Mouse (Mus musculus) lung, postnatal 10 days (tissue): ENCODE results near the gene Endou.

Experiments used
- DNase-seq: peaks from one replicate; pipeline ENCODE4 v3.0.0; 2021

Gene Endou

DNA sequence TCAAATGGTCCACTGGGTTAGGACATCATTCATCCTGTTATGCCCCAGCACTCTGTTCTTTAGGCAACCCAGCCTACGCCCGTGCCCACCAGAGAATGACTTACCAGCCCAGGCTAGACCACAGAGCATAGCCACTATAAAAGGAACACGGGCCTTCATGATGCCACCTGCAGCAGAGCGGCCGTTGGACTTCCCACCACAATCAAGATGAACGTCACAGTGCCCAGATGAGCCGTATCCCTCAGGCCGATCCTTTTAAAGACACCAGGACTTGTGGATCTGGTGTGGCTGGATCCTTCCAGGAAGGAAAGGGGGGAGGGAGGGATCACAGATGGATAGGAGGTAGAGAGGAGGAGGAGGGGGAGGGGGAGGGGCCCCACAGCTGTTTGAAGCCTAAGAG is at the start of gene Endou:
Endou (minus strand) TSS at position 229 of the 400 bp plus-strand sequence.
- no peak for DNase-seq

DNA sequence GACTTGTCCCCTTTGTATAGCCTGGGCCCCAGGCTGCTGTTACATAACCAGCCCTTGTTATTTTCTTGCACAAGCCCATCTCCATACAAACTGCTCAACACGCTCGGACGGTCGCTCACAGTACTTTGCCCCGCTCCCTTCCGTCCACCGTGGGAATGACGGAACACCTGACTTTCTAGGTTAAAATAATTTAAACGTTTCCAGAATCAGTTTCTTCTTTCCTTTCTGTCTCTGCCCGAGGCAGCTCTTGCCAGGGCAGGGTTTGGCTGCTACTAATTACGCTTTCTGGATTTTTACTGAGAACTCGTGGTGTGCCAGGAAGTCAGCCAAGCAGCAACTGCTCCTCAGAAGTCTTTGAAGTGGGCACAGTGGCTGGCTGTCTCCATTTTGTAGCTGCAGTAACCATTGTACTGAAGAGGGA is 49.5 kb upstream of the Endou start:
- DNase-seq, result peak; percentile 35

DNA sequence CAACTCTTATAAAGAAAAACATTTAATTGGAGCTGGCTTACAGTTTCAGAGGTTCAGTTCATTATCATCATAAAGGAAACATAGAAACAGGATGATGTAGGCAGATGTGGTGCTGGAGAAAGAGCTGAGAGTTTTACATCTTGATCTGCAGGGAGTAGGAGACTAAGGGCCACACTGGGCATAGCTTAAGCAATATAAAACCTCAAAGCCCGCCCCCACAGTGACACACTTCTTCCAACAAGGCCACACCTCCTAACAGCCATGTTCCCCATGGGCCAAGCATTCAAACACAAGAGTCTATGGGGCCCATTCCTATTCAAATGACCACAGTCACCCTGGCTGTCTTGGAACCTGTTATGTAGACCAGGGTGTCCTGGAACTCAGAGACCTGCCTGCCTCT is 48.4 kb upstream of the Endou start:
- DNase-seq, result no peak

DNA sequence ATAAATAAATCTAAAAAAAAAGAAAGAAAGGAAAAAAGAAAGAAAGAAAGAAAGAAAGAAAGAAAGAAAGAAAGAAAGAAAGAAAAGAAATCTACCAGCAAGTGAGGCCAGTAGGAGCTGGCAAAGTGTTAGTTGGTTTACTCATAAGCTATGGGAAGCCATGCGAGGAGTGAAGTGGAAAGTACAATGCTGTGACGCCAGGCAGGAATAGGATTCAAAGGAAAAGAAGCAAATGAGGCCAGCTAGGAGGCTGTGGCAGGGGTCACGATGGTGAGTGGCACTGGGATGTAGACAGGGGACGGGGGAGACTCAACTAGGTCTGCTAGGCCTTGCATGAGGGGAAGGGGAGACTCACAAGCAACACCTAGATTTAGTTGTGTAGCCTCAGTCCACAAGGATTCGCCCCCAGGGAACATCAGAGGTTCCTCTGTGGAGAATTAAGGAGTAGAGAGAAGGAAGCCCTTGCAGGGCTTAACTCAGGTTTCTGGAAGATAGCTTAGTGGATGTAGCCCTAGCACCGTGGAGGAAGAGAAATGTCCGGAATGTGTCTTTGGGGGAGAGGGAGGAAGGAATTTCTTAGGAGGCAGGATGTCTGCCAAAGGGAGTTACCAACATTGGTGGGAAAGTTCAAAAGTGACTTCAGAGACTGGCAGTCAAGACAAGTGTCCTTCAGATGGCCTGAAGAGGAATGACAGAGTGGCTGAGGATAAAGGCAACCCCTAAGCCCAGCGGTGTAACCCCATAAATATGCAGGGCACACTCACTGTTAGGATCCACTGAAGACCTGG is 47.4 kb upstream of the Endou start, which contains the start of gene Slc48a1:
Slc48a1 (plus strand) TSS at position 210 of the 788 bp plus-strand sequence.
- peak; percentile 70 for DNase-seq

DNA sequence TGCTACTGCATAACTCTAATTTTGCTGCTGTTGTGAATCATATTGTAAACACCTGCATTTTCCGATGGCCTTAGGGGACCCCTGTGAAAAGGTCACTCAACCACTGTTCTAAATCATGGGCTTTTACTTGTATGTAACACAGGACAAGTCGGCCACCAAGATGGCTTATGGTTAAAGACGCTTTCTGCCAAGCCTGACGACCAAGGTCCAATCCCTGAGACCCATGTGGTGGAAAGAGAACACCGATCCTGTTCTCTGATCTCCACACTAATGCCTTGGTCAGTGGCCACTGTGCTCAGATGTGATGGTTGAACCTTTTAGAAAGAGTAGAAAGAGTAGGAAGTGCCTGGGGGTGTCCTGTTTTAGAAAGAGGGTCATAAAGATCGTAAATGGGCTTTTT is 45.8 kb upstream of the Endou start:
- no peak for DNase-seq

DNA sequence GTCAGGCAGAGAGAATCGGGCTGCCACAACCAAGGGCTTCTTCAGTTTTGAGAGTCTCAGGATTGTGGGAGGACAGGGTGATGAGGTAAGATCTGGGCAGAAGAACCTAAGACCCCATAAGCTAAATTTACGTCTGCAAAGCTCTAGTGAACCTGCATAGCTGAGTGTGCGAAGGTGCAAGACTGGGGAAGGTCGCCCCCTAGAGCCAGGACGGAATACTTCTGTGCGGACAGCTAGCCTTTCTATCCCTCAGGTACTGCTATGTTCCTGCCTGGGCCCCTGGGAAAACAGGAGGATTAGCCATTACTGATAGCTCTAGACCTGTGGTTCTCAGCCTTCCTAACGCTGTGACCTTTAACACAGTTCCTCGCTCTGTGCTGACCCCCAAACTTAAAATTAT is 45.4 kb upstream of the Endou start:
- DNase-seq, result peak; percentile 88

DNA sequence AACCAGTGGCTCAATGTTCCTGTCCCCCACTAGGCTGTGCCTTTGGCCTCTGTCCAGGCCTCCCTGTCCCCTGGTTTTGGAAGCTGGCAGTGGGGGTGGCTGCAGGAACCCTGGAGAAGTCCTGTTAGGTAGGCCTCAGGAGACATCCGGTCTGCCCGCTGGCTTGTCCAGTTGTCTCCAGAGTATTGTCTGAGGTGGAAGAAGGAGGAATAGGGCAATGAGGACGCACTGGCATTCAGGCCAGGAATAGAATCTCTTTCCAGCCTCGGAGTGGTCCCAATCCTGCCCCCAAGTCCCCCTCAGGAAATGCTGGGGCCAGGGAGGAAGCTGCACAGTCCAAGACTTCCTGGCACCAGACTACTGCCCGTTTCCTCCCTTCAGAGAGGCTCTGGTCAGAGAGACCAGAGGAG is 42.8 kb upstream of the Endou start:
- peak; percentile 79 for DNase-seq

DNA sequence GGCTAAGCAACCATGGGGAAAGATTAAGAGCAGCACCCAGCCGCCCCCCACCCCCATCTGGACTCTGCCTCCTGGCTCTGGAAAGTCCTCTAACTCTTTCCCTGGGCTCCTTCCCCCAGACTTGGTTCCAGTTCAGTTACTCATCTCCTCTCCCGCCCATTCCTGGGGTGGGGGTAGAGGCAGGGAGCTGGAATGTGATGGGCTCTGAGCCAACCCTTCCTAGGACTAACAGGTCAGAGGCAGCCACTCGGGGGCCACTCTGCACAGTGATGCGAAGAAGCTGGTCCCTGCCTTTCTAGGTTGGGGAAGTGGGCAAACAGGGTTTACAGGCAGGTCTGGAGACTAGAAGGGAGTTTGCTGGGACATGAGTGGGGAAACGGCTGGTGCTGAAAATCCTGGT is 42.0 kb upstream of the Endou start:
- peak; percentile 94 for DNase-seq

DNA sequence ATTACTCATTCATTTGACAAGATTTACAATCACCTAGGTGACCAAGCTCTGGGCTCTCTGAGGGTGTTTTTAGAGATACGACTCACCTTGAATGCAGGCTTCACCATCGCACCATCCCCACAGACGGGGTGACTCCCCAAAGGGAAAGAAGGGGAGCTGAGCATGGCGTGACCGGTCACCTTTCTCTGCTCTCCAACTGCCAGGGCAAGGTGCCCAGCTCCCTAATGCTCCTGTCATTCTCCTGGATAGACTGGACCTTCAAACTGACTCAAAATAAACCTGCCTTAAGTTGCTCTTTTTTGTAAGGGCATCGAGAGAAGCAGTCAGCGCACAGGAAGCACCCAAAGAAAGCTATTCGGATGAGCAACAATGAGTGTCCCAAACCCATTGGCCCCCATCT is 39.1 kb upstream of the Endou start:
- no peak for DNase-seq

DNA sequence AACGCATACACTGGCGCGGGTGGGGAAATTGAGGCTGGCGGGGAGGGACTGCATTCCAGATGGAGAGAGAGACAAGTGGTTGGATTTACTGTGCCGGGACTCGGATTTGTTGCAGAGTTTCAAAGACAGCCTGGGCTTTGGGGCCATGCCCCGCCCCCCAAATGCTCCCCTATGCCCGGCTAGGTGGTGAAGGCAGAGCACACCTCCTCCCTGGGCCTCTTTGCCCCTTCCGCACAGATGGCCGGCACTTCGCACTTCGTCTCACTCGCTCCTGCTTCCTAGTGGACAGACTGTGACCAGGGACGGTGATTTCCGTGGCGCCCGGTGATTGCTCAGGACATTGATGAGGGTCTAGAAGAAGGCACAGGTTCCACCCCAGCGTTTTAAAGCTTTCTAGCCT is 37.1 kb upstream of the Endou start:
- DNase-seq, result peak; percentile 72

DNA sequence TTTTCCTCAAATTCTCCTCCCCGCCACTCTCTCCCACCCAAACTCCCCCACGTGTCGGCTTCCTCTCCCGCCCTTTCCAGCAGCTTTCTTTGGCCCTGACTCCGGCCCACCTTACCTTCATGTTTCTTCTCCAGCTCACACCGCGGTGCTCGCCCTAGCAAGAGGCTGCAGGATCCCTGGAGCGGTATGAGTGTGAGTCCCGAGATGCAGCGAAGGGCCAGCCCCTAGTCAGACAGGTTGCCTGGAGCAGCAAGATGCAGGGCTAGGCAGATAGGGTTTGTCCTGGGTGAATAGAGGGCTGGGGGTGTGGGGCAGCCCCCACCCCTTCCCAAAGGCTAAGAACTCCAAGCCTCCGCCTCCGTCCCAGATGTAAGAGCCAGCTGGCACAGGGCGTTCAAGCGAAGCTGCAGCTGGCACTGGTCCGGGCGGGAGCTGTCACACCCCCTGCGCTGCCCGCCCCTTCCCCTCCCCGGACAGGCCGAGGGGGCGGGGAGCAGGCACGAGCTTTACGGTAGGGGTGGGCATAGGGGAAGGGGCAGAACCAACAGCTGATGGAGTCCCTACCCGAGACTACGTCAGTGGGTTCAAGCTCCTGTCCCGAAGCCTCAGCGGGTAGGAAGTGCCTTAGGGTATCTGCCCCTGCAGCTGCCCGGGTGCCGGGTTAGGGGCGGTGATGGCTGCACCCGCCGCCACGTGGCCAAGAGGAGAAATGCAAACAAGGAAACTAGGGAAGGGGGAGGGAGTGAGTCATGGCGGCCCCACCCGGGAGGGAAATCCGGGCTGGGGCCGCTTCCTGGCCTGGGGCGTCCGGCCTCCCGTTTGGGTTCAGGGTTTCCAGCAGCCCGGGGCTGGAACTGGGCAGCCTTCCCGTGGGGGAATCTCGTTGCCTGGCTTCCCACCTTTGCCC is 36.4 kb upstream of the Endou start, which contains the start of gene Rapgef3:
Rapgef3 (minus strand) TSS at position 693 of the 907 bp plus-strand sequence.
- peak; percentile 94 for DNase-seq

DNA sequence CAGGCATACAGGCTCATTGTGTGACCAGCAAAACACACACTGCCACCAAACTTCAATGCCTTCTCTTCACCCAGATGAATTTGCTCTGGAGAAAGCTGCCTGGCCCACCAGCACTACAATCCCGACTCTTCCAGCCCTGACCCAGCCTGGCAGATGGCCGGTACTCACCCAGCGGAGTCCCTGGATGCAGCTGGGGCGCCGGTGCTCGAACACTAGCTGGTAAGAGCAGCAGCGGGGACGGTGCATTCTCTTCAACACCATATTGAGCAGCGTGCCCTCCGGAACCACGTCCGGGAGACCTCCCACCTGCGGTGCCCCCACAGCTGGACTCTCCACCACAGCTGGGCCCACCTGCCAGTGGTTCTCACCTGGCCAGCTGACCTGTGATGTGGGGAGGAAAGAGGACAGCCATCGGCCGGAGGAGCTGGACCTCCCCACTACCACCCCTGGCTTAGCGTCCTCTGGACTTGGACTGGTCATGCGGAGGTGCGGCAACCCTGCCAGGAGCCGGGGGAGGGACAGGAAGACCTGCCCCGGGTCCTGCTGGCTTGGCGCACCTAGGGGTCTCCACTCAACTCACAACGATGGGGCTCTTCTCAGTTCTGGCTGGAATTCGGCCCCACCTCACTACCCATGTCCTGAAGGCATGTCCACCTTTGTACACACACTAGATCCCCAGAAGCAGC is 35.6 kb upstream of the Endou start:
- DNase-seq, result no peak

DNA sequence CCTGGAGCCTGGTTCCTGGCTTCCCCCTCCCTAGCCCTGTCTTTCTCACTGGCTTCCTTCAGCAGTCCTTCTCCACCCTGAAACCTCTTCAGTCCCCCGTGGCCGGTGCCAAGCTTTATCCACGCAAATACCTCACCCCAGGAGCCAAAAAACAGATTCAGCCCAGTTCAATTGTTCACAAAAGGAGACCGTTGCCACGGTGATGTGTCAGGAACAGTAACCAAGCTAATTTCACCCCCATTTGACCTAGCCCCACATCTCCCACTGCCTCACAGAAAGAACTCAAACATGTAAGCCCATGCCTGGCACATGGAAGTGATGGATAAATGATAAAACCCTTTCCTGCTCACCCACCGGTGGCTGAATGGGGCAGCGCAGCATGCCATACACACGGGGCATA is 35.1 kb upstream of the Endou start:
- DNase-seq, result no peak

DNA sequence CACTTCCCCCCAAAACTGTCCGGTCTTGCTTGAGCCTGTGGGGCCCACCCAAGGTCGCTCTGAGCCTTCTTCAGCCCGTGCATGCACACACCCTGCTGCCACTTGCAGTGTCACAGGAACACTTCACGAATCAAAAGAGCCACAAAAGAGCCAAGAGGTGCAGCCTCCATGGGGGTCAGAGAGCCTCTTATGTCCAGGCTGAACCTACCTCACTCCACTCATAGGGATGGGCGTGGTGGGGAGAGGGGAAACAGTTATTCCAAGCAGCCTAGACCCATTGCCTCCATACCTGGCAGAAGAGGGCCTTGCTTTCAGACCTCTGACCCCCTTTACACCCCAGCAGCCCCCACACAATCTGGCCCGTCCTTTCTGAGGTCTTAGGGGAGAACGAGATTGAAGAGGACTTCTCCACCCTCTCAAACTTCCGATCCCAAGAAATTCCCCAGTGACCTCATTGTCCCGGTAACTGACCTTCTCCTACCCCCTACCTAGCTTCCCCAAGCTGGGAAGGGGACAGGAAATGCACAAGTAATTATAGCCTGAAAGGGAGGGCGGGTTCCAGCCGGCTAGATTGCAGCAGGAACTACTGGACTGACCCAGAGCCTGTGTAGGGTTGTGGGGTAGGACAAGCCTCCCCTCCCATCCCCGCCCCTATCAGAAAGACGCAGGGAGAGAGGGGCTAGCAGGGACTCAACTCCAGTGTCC is 34.1 kb upstream of the Endou start:
- DNase-seq, result peak; percentile 45

DNA sequence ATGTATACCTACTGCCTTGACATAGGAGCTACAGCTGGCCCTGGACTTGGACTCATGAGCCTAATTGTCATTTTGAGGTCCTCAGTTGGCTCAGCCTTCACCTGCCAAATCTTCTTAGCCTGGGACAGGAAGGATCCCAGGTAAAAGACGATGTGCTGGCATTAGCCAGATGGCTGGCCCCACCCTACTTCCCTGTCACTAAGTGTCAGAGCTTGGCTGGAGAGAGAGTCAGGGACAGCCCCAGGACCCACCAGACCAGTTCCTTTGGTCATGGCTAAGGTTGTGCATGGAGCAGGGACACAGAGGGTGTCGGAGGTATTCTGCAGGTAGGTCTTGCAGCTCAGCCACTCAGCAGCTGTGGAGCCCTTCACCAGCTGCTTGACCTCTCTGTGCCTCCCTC is 33.4 kb upstream of the Endou start:
- no peak for DNase-seq

DNA sequence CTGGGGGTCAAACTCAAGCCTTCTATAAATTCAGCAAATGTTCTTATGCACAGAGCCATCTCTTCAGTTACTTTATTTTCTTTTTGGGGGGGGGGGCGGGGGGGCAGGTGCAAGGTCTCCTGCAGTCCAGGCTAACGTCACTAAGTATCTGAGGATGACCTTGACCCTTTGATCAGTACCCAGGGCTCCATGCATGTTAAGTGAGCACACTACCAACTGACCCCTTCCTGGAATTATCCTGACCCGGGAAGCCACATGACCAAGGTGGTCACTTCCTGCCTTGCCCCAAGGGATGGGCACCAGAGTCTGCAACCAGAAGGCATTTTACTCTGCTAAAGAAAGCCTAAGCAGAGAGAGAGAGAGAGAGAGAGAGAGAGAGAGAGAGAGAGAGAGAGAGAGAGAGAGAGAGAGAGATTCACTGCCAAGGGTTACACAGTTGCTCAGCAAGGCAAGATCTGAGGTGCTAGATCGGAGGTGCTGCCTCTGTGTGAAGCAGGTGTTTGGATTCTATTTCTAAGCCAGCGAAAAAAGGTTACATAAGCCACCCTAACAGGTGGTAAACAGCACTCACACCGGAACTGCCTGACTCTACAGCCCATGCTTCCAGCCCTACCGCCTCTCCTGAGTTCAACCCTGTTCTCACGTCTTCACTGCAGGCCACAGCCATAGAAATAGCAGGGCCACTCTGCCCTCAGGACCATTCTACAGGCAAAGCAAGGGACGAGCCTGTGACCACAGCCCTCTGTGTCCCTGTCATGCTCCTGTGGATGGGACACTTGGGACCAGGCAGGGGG is 32.3 kb upstream of the Endou start:
- DNase-seq, result no peak

DNA sequence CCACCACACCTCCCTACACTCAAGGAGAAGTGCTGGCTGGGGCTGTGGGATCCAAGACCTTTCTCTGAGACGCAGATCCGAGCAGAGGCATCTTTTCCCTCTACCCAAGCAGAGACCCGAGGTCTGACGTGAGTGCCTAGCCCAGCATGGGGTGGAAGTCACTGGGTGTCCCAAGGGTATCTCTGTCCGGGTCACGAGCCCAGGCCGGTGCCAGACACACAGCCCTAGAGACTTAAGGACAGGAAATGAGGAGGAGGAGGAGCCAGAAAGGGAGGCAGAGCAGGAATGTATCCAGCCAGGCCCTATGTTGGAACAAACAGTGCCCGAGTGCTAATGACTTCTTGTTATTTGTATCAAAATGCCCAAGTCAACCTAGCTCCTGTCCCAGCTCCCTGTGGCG is 31.6 kb upstream of the Endou start:
- DNase-seq, result peak; percentile 63

DNA sequence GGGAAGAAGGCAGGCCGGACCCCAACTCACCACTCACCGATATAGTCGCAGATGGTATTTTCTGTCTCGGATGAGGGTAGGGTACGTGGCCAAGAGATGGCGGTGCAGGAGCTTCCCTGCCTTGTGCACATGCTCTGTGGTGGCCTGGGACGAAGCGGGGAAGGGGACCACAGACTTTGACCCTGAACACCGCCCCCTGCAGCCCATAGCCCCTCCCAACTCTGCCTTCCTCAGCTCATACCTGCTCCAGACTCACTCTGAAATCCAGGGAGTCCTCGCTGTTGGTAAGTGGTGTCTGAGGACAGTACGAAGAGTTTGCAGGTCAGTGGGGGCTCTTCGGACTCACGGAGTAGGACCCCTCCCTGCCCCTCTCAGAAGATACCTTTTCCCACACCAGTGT is 30.3 kb upstream of the Endou start:
- no peak for DNase-seq

DNA sequence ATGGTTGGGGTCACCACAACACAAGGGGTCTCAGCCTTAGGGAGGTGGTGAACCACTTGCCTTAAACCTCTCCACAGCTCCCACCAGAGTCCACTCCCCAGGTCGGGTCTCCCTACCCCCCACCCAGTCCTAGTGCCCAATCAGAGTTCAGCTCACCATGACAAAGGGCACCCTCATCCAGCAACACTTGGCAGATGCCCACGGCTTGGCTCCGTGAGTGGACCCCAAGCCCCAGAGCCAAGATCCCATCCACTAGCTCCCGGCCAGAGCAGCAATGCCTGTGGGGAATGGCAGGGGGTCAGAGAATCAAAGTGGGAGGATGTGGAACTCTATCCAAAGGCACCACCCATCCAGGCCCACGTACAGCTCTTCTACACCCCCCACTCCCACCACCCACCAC is 29.8 kb upstream of the Endou start:
- no peak for DNase-seq

DNA sequence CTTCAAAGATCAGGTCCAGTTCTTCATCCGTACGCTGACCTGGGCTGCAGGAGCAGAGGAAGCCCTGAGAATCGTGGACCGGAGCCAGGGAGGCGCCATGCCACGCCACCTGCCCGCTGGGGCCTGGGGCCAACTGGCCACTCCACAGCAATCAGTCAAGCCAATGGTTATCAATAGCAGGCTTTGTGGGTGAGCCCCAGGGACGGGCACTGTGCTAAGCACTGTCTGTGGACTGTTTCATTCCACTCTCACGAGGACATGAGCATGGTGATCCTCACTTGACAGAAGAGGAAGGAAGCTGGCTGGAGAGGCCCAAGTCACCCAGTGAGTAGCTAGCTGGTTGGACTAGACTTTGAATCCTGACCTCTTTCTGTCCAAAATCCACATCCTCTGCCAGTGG is 28.9 kb upstream of the Endou start:
- no peak for DNase-seq

DNA sequence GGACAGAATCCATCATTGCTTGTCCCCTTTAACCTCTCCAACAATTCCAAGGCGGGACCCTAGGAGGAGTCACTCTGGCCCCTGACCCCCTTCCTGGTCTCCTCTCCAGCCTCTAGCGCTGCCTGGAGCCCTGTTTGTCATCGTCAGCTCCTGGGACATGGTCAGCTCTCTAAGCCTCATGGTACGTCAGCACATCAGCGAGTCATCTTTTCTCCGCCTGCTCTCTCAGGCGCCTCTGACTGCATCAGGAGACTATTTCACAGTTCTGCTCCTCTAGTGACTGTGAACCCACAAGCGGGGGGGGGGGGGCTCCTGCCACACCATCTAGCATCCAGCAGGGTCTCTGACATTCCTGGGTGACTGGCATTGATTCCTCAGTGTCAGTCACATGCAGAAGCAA is 24.2 kb upstream of the Endou start:
- DNase-seq, result no peak

DNA sequence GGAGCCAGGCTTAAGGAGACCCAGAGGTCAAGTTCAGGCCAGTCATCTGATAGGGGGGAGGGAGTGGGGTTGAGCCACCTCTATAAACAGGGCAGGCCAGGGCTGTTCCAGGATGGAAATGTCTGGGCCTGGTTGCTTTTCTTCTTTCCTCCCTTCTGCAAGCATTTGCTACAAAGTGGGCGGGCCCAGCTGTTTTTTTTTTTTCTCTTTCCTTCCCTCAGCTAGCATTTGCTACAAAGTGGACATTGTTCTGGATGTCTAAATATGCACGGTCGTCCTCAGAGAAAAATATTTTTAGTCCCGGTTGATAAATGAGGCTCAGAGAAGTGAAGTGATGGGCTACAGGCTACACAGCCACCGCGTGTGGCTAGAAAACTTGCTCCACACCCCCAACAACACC is 23.3 kb upstream of the Endou start:
- no peak for DNase-seq
